Mouse (Mus musculus) lung, postnatal 4 days (tissue): ENCODE measurements around the gene Mlycd.
"Not testable (repeated sequence)": the region's sequence is repeated elsewhere in the genome, so short reads cannot be mapped to it uniquely, and the experiment has no call there.

ENCODE experiments used
- DNase-seq, 2 experiments: peaks; one replicate each; pipeline ENCODE4 v3.0.0; 2021

Mlycd gene

DNA sequence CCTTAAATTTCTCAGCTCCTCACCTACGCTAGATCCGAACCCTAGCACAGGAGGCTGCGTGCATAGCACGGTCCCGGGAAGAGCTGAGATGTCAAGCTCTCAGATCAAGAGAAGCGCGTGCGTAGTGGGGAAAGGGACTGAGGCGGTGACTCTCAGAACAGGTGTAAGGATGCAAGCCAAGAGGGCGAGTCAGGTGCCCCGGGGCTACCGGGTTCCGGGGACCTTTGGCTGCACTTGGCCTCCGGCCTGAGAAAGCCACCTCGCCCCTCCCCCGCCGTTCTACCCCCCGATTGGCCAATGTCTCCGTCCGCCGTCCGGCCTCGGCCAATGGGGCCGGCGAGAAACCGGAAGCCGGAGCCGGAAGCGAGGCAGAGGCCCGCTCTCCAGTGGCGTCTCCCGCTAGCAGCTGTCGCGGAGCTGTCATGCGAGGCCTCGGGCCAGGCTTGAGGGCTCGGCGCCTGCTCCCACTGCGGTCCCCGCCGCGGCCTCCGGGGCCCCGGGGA lies at the start of gene Mlycd:
Gene Mlycd (plus strand): TSS at position 355 of the 503 bp plus-strand sequence.
- DNase-seq = peak; percentile 96 to 97

DNA sequence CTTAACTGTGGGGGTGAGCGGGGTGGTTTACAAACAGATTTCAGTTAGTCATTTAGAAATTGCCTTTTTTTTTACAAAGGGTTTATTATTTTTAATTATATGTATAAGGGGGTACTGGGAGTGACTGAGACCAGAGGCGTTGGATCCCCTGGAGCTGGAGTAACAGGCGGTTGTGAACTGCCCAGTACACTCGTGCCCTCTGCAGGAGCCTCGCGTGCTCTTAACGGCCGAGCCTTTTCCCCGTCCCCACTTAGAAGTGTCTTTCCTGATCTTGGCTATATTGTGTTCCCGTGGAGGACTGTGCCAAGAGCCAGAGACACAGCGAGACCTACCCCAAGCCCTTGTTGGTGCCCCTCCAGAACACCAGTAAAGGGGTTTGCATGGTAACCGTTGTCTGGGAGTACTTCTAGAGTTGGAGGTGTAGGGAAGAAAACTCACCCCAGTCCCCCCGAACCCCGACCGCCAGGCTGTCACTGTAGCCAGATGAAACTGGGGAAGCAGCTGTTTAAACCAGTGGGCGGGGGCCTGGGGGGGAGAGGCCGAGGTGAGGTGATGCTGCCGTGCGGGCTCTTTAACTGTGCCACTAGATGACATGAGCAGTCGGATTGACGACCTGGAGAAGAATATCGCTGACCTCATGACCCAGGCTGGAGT lies 49.5 kb upstream of the Mlycd start:
- peak in 1 of 2 experiments; percentile 24 for DNase-seq

DNA sequence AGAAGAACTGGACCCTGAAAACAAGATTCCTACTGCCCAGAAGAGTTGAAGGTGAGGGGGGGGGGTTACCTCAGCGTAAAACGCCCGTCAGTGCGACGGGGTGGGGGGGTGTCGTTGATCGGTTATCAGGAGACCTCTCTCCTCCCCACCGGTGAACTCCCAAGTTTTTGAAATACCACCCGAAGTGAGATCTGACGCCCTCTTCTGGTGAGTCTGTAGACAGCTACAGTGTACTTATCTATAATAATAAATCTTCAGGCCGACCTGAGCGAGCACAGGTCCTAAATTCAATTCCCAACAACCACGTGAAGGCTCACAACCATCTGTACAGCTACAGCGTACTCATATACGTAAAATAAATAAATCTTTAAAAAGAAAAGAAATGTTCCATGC lies 49.0 kb upstream of the Mlycd start:
- DNase-seq = no peak

DNA sequence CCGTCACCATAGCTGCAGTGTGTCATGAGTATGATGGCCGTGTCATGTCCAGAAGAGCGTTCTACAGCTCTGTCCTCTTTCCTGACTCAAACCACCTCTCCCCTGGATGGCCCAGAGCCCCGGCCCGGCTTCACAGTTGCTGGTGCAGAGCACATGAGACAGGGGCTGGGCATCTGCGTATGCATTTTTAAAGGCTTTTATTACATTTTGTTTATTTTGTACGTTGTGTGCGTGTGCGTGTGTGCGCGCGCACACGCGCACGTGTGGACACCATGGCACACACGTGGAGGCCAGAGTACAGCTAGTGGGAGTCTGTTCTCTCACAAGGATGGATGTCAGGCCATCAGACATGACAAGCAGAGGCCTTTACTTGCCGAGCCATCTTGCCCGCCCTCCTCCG lies 43.0 kb upstream of the Mlycd start:
- DNase-seq = no peak

DNA sequence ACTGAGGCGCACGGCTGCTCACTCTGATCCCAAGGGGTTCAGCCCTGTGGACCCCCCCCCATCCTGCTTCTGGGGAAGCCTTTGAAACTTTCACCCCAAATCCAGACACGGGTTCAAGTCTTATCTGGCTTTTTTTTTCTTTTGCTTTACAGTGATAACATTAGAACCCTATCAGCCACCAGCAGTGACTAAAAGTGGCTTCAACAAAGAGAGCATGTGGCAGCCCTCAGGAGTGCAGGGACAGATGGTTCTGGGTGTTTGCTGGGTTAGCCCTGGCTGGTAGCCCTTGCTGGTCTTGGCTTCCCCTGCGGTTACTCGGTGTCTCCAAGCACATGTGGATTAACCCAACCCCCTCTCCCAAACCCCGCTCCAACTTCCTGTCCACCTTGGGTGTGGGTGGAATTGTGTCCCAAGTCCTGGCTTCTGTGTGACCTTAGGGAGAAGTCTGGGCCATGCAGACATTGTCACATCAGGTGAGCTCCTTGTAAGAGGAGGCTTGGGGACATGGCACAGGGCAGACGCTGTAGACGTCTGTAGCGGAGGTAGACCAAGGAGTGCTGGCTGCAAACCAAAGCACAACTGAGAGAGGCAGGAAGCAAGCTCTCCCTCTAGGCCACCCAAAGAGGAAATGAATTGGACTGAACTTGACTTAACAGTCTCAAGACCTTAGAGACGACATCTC lies 41.6 kb upstream of the Mlycd start:
- DNase-seq = no peak

DNA sequence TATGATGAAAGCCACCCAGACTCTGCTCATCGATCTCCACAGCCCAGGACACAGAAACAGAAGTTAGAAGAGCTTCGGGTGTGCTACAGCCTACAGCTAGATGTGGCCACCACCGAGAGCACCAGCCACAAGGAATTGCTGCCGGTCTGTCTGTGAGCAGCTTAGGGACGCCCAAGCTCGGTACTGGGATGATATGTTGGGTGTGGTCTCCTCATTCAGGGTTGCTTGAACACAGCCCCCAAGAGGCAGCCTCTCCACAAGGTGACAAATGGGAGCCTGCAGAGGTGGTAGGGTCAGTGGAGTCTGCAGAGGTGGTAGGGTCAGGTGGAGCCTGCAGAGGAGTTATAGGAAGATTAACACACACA lies 41.0 kb upstream of the Mlycd start:
- DNase-seq = no peak

DNA sequence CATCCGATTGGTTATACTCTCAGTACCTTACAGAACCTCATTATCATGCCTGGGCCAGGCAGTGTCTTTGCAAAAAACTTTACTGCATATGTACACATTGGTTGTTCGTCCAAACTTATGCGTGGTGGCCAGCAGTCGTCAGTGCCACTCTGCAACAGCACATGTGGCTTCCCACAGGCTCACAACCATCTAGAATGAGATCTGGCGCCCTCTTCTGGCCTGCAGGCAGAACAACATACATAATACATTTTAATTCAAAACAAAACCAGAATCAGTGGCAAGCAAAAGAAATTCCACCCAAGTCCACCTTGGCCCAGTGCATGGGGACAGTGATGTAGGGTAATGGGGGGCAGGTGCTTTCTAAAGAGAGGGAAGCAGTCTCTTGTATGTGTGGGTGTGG lies 38.0 kb upstream of the Mlycd start:
- not testable (repeated sequence) for DNase-seq

DNA sequence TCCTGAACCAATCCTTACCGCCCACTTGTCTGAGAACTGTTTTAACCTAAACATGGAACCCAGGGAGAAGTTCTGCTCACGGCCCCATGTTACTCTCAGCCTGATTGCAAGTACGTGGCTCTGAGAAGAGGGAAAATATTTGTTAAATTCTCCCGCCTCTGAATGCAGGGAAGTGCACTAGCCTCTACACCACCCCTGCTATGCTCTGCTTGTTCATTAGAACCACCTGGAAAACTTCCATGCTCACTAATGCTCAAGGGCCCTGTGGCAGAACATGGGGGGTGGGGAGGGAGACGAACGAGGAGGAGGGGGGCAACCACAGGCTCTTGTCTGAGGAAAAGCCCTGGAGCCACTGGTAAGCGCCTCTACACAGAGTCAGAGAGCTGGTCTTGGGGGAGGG lies 36.5 kb upstream of the Mlycd start:
- DNase-seq = no peak

DNA sequence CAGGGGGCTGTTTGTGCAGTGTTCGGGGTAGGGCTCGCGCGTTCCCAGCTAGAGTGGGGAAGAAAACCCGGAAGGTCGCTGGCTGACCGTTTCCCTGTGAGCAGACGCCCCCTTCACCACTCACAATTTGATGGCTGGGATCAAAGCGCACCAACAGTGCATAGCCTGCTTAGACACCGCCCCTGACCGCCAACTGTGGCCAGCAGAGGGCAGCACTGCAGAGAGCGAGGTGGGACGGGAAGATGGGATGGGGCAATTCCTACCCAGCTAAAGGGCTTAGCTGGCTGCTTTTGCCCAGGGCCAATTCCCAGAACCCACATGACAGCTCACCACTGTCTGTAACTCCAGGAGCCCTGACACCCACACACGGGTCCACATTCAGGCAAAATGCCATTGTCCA lies 35.8 kb upstream of the Mlycd start:
- peak; percentile 67 to 81 for DNase-seq

DNA sequence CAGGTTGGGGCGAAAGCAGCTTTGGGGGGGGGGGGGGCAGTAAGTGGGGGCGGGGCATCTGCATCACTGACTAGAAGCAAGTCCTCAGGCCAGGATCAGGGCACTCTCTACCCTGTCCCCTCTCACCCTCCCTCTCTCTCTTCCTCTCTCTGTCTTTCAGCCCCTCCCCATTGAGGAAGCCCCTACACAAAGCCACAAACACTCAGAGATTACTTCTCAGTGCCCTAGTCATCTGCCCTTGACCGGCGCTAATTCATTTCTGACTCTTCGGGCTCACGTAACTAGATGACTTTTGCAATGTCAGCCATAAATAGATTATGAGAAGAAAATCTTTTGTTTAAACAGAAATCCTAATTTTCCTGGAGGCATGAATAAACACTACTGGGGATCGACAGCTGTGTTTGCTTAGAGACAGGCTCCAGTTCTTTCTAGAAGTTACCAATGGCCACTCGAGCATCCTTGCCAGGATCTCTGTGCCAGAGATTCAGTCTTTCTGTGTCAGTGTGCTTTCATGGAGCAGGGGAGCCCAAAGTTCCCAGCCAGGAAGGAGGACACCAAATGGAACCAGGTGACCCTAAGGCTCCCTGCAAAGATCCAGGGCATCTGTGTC lies 33.9 kb upstream of the Mlycd start:
- peak; percentile 32 to 62 for DNase-seq

DNA sequence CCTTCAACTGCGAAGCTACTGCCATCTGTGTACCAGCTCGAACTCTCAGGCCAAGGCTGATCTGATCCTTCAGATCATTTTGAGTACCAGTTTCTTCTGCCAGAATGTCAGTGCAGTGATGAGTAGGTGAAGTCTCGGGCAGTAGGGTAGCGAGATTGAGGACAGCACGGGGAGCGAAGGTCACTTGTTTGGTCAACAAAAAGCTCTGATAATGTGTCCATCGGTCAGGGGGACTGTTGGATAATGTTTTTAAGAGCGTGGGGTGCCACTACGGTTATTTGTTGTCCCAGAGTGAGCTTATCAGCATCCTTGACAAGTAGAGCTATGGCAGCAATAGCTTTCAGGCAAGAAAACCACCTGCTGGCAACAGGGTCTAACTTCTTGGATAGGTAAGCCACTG lies 20.0 kb upstream of the Mlycd start:
- DNase-seq = not testable (repeated sequence)

DNA sequence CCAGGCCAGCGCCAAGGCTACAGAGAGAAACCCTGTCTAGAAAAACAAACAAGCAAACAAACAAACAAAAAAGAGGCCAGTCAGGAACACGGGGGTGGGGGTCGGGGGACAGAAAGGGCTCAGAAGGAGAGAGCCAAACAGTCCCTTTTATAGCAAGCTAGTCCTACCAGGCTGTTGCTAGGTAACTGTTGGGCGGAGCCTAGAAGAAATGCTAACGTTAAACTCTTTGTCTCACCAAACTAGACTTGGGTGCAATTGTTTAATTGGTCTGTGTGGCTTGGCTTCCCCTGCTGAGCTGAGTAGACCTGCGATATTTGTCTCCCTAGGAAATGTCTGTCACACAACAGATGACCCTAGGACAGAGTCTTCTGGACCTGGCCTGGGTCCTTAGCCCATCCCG lies 16.2 kb upstream of the Mlycd start:
- no peak for DNase-seq

DNA sequence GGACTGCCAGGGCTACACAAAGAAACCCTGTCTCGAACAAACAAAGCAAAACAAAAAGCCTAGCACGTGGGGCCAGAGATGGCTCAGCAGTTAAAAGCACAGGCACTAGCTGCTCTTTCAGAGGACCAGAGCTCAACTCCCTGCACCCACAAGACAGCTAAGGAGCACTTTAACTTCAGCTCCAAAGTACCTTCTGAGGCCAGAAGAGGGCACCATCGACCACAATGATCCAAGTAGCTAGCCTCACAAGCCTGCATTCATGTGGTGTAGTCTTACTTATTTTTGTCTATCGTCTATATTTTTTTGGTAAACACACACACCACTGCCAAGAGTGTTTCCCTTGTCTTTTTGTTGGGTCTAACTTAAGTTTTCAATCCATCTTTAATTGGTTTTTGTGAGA lies 14.1 kb upstream of the Mlycd start:
- peak in 1 of 2 experiments; percentile 26 for DNase-seq

DNA sequence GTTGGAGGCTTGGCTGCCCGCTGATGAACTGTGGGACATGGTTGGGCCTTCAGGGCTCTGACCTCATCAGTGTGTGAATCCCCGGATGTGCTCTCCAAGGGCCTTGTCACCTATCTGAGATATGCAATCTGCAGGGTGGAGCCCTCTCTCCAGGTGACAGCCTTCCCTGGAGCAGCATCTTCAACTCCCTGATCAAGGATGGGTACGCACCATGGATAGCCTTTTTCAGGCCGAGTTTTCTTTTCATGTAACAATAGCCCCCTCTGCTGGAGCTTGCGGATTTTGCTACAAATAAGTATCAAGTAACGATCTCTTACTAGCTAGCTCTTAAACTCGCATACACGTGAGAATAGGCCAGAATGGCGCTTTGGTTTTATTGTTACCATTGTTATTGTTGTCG lies 10.2 kb upstream of the Mlycd start:
- DNase-seq = peak in 1 of 2 experiments; percentile 77

DNA sequence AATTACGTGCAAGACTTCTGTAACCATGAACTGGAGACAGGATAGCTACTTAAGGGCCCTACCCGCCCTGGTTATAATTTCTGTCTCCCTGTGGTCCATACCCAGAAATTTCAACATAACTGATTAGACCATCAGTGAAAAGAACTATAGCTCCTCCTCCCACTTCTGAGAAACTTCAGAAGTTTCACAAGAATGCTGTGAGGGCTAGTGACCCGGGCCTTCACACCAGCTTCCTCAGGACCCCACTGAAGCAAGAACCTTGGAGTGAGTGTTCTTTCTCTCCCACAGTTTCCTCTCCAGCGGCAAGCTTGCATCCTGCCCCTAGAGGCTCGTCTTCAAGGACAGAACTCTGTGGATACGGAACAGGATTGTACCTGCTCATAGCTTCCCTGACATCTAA lies 8.8 kb upstream of the Mlycd start:
- DNase-seq = no peak

DNA sequence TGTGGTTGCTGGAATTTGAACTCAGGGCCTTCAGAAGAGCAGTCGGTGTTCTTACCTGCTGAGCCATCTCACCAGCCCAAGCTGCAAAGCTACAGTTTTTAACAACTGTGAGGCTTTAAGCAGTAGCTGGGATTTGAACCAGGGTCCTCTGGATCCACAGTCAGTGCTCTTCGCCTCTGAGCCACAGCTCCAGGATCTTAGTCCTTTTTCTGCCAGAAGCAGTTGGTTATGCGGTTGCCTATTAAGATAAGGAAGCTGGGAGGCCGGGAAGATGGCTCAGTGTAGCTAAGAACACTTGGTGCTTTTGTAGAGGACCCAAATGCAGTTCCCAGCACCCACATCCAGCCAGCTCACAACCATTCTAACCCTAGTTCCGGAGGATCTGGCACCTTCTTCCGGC lies 7.7 kb upstream of the Mlycd start:
- DNase-seq = no peak

DNA sequence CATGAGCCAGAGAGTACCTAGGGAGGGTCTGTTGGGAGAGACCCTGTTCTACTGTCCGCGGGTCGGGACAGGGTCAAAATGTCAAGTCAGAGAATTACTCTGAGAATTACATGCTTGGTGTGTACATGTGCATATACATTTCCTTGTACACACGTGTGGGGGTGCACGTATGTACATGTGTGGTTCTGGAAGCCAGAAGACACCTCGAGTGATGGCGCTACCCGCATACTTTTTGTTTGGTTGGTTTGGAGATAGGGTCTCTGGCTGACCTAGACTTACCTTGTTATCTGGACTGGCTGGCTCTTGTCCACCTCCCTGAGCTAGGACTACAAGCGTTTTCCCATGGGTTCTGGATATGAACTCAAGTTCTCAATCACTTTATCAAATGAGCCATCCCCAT lies 581 bp upstream of the Mlycd start:
- no peak for DNase-seq

DNA sequence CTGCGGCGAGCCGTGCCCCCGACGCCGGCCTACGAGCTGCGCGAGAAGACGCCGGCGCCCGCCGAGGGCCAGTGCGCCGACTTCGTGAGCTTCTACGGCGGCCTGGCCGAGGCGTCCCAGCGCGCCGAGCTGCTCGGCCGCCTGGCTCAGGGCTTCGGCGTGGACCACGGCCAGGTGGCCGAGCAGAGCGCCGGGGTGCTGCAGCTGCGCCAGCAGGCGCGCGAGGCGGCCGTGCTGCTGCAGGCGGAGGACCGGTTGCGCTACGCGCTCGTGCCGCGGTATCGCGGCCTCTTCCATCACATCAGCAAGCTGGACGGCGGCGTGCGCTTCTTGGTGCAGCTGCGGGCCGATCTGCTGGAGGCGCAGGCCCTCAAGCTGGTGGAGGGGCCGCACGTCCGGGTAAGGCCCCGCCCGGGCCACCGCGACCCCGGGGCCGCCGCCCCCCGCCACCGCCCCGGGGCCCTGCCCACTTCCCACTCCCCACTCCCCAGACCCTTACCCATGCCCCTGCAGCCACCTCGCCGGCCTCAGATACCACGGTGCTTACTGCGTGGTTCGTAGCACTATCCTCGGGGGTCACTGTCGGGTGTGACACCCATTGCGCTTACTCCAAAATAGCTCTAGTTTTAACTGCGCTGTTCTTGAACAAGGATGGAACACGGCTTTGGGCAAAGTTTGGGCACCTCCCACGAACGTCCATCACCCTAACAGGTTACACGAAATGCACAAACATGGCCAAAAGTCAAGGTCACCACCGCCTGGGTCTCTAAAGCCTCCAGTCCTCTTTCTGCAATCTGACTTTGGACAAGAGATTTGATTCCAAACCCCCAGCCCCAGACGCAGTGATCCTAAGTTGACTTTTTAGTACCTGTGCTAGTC lies 633 bp downstream of the Mlycd start:
- no peak for DNase-seq

DNA sequence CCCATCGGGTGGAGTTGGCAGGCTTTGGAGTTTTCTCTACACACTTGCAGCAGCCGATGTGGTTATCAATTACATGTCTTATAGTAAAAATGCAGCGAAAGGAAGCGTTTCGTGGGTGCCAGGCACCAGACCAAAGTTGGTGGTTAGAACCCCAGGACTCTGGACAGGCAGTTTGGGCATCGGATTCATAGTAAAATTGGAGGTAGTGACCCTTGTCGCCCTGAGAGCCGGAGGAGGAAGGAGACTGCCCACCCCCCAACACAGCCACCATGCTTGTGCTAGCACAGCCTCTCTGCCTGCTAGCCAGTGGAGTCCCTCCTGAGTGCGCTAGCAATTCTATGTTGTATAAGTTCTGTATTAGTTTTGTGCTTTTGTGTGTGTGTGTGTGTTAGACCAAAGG lies 3.9 kb downstream of the Mlycd start:
- no peak for DNase-seq

DNA sequence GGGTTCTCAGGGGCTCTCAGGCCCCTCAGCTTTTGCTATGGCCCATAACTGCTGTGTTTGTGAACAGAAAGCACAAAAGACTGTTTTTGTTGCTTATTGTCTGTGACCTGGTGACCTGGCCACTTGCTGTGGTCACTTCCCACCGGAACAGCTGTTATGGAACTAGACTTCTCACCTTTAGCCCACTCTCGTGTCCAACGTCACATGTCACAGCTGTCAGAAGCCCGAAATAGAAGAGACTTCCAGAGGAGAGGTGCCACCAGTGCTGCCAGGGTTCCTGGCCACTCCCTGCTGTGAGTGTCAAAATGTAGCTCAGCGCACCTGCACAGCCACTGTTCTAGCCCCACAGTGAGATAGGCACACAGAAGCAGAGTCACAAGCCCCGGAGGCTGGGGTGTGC lies 4.6 kb downstream of the Mlycd start:
- no peak for DNase-seq

DNA sequence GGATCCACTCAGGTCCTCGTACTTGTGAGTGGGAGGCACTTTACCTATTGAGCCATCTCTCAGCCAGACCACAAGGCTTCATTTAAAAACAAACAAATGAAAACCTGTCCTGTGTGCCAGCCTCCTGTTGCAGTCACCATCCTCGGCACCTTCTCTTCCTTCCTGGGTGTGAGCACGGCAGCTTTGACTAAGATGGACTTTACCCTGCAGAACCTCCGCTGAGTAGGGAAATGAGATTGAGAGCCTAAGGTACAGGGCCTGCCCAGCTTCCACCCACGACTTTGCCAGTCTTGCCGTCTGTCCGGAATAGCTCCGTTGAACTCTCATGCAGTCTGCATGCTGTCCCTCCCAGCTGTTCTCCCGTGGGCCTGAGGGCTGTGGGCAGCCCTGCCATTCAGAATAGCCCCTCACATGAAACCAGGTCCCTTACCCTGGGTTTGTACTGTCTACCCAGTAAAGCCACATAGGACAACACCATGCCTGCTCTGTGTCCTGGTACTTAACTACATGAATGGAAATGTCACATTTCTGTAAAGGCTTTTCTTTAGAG lies 5.5 kb downstream of the Mlycd start:
- no peak for DNase-seq

DNA sequence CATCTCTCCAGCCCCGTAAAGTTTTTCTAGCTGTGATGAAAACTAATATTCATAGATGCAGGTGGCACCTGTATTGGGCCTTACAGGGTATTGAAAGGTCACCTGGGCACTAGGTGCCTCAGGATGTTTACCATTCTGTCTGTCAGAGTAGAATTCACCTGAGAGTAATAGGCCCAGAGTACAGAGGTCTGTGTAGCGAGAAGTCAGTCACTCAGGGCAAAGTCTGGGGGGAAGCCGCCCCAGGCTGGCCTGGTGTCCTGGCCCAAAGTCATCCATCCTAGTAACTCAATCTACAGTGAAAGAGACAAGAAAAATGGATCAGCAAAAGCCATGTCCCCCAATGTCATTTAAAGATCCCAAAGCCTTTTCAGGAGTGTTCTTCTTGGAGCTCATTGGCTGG lies 6.2 kb downstream of the Mlycd start:
- DNase-seq = no peak

DNA sequence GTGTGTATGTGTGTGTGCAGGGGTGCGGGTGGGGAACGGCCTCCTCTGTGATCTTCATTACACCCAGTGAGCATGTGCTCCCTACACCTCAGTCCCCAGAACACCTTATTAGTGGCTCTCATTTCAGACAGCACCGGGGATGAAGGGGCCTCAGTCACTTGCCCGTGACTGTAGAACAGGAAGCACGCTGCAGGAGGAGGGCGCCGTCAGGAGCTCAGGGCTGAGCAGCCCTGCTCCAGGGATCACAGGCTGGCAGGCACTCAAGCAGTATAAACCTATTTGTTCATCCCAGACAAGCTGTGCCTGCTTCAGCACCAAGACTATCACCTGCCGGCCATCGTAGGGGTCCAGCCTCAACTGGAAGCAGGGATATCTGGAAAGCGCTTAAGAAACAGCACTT lies 9.2 kb downstream of the Mlycd start:
- no peak for DNase-seq
